Mouse (Mus musculus): ENCODE results near the gene Lix1l. TPM values are rescaled to one million over a fixed set of nuclear protein-coding genes. Genes with fewer than 3 reads are reported as not detected.

Gene Lix1l
- total RNA-seq, 1 experiment: 4.6 TPM

DNA sequence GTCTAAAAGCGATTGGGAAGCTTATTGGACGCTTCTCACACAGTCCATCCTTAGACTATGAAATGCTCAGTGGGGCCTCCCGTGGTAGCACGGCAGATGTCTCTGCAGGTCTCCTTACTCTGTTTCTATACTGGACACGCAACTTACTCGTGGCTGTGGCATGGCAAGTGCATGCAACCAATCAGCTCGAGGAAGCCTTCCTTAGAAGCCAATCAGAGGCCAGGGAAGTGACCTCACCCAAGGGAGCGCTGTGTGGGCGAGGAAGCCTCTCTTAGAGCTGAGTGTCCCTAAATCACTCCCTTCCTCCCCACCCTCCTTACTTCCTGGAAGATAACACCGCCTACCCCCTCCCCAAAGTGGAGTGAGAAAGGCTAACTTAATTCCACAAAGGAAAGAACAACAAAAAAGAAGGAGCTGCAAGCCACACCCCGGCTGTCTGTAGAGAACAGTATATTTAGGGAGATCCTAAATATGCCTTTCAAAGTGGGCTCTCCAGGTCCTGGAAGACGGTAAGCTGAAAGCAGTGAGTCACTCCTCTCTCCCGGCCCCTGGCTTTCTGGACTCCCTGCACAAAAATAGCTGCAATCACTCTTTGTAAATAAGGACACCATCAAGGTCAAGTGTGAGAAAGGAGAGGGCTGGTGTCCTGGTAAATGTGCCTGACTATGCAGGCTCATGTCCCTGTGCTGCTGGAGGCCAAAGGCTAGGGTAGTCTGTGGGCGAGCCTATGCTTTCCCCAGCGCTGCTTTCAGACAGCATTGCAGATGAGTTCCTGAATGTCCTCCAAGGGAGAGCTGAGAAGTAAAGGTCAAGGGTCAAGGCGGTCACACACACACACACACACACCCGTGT, 24.0 kb upstream of the Lix1l start, which contains the start of gene Gm16253:
Gene Gm16253 (plus strand): TSS at position 295 of the 852 bp plus-strand sequence.
- Histone ChIP-seq H3K9ac (ENCODE audit: insufficient read depth, low read depth, low read length, poor library complexity, severe bottlenecking) (peak within 1 kb of the TSS; percentile 81), H3K4me3 (ENCODE audit: insufficient read depth in 1 of 2, low read depth in 1 of 2, low read length in 2 of 2, poor library complexity in 1 of 2, severe bottlenecking in 1 of 2) (peak within 1 kb of the TSS; percentile 55 to 56), H3K27ac (ENCODE audit: insufficient read depth, low read depth, low read length, poor library complexity, severe bottlenecking) (peak within 1 kb of the TSS; percentile 100), H3K4me1 (ENCODE audit: control insufficient read depth in 2 of 2, insufficient read depth in 2 of 2, low read length in 2 of 2, poor library complexity in 1 of 2) (peaks cover 1 to 46% of the 10 kb centered on the region in 2 experiments; a peak in 3 of 4 replicates), H3K9me3 (ENCODE audit: control insufficient read depth, insufficient read depth, low read depth, low read length) (no peaks in the 10 kb centered on the region), H3K36me3 (ENCODE audit: control insufficient read depth, insufficient read depth, low read length, poor library complexity, severe bottlenecking) (no peaks in the 10 kb centered on the region)
- in situ Hi-C loops (cut with MboI; ENCODE audit: low sequenced_read_pairs in 2 of 2, unreplicated experiment in 2 of 2): no loop called here
- peak; percentile 97 for DNase-seq (ENCODE audit: low read depth, low spot score)
- TF ChIP-seq ZNF384 (IDR thresholded peaks at IDR 0.05; ENCODE audit: low read depth, low read length): no peak
- no peak for TF ChIP-seq ZC3H11A (IDR thresholded peaks at IDR 0.05; ENCODE audit: borderline replicate concordance, low read depth, low read length)
- peak; percentile 85 for TF ChIP-seq CHD2 (IDR thresholded peaks at IDR 0.05; ENCODE audit: low read depth, low read length)
- peak; percentile 65; the same call in 1 of the 2 replicates for TF ChIP-seq HCFC1 (IDR thresholded peaks at IDR 0.05; ENCODE audit: borderline replicate concordance, insufficient read depth, low read length)

DNA sequence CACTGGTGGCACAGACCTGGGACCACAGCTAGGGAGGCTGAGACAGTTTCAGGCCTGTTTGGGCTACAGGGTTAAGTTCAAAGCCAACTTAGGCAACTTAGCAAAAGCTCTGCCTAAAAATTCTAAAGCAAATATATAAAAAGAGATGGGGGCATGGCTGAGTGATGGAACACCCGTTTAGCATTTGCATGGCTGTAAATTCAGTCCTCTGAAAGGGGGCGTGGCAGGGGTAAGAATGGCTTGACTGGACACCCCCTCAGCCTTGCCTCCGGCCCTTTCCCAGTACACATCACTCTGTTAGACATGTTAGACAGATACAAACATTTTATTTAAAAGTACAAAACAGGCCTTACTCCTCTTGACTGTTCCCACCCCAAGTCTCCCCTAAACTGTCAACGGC, 23.4 kb upstream of the Lix1l start:
- TF ChIP-seq MAFK (IDR thresholded peaks at IDR 0.05; ENCODE audit: insufficient read depth, low read depth, low read length) (no peak), ZC3H11A (IDR thresholded peaks at IDR 0.05; ENCODE audit: borderline replicate concordance, low read depth, low read length) (no peak), ZNF384 (IDR thresholded peaks at IDR 0.05; ENCODE audit: low read depth, low read length) (no peak), CHD2 (IDR thresholded peaks at IDR 0.05; ENCODE audit: low read depth, low read length) (no peak), HCFC1 (IDR thresholded peaks at IDR 0.05; ENCODE audit: borderline replicate concordance, insufficient read depth, low read length) (no peak)
- H3K4me1 ChIP-seq (ENCODE audit: control insufficient read depth in 2 of 2, insufficient read depth in 2 of 2, low read length in 2 of 2, poor library complexity in 1 of 2): peaks cover 0 to 46% of the 10 kb centered on the region in 2 experiments; a peak in 3 of 4 replicates
- in situ Hi-C loops (cut with MboI; ENCODE audit: low sequenced_read_pairs in 2 of 2, unreplicated experiment in 2 of 2): no loop called here
- no peaks in the 10 kb centered on the region for H3K36me3 ChIP-seq (ENCODE audit: control insufficient read depth, insufficient read depth, low read length, poor library complexity, severe bottlenecking)
- peak overlapping the region; percentile 37 to 55 for H3K4me3 ChIP-seq (ENCODE audit: insufficient read depth in 1 of 2, low read depth in 1 of 2, low read length in 2 of 2, poor library complexity in 1 of 2, severe bottlenecking in 1 of 2)
- H3K9ac ChIP-seq (ENCODE audit: insufficient read depth, low read depth, low read length, poor library complexity, severe bottlenecking): peak overlapping the region; percentile 67
- H3K9me3 ChIP-seq (ENCODE audit: control insufficient read depth, insufficient read depth, low read depth, low read length): no peaks in the 10 kb centered on the region
- DNase-seq (ENCODE audit: low read depth, low spot score): no peak
- peak overlapping the region; percentile 100 for H3K27ac ChIP-seq (ENCODE audit: insufficient read depth, low read depth, low read length, poor library complexity, severe bottlenecking)

DNA sequence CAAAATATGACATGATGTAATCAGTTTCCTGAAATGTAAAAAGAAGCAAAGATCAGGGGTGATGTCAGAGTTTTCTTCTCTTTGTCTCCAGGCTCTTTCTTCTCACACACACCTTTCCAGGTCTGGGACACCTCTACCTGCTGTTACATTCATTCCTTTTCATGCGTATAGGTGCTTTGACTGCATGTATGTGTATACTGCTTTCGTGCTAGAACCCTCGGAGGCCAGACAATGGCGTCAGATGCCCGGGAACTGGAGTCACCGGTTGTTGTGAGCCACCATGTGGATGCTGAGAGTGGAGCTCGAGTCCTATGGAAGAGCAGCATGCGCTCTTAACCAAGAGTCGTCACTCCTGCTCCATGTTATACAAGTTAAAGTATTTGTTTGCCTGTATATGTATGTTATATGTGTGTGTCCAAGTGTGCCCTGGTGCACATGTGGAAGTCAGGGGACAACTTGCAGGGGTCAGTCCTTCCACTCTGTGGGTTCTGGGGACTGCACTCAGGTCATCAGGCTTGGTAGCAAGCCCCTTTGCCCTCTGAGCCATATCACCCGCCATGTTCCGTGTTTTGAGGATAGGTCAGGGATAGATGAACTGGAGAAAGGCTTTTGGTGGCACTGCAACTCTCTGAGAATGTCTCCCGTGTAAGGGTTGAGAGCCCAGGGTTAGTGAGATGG, 22.2 kb upstream of the Lix1l start:
- peaks cover 0 to 38% of the 10 kb centered on the region in 2 experiments; a peak in 3 of 4 replicates for H3K4me1 ChIP-seq (ENCODE audit: control insufficient read depth in 2 of 2, insufficient read depth in 2 of 2, low read length in 2 of 2, poor library complexity in 1 of 2)
- H3K36me3 ChIP-seq (ENCODE audit: control insufficient read depth, insufficient read depth, low read length, poor library complexity, severe bottlenecking): no peaks in the 10 kb centered on the region
- H3K9me3 ChIP-seq (ENCODE audit: control insufficient read depth, insufficient read depth, low read depth, low read length): no peaks in the 10 kb centered on the region
- in situ Hi-C loops (cut with MboI; ENCODE audit: low sequenced_read_pairs in 2 of 2, unreplicated experiment in 2 of 2): no loop called here
- H3K27ac ChIP-seq (ENCODE audit: insufficient read depth, low read depth, low read length, poor library complexity, severe bottlenecking): peak overlapping the region; percentile 100; the same call in 1 of the 2 replicates
- DNase-seq (ENCODE audit: low read depth, low spot score): no peak
- H3K9ac ChIP-seq (ENCODE audit: insufficient read depth, low read depth, low read length, poor library complexity, severe bottlenecking): peak overlapping the region; percentile 4; the same call in 1 of the 2 replicates
- TF ChIP-seq ZC3H11A (IDR thresholded peaks at IDR 0.05; ENCODE audit: borderline replicate concordance, low read depth, low read length) (no peak), HCFC1 (IDR thresholded peaks at IDR 0.05; ENCODE audit: borderline replicate concordance, insufficient read depth, low read length) (no peak), CHD2 (IDR thresholded peaks at IDR 0.05; ENCODE audit: low read depth, low read length) (no peak)
- H3K4me3 ChIP-seq (ENCODE audit: insufficient read depth in 1 of 2, low read depth in 1 of 2, low read length in 2 of 2, poor library complexity in 1 of 2, severe bottlenecking in 1 of 2): no peak overlapping the region

DNA sequence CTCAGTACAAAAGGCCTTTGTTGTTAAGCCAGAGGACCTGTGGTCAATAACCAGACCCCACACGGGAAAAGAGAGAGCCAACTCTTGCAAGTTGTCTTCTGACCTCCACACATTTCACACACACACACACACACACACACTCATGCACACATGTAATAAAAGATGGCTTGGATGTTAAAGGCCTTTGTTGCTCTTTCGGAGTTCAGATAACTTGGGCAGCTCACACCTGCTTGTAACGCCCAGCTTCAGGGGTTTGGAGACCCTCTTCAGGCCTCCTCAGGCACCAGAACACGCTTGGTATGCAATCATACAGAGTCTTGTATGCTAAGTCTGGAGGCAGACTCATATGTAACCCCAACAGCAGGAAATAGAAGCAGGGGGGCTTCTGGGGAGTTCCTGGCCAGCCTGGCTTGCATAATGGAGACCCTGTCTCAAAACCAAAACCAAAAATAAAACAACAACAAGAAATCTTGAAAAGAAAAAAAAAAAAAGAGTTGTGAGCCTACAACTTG, 21.7 kb upstream of the Lix1l start:
- H3K27ac ChIP-seq (ENCODE audit: insufficient read depth, low read depth, low read length, poor library complexity, severe bottlenecking): no peak overlapping the region; the same call in 1 of the 2 replicates
- H3K4me1 ChIP-seq (ENCODE audit: control insufficient read depth in 2 of 2, insufficient read depth in 2 of 2, low read length in 2 of 2, poor library complexity in 1 of 2): peaks cover 0 to 34% of the 10 kb centered on the region in 2 experiments; a peak in 3 of 4 replicates
- H3K9ac ChIP-seq (ENCODE audit: insufficient read depth, low read depth, low read length, poor library complexity, severe bottlenecking): no peak overlapping the region; the same call in 1 of the 2 replicates
- TF ChIP-seq HCFC1 (IDR thresholded peaks at IDR 0.05; ENCODE audit: borderline replicate concordance, insufficient read depth, low read length): no peak
- TF ChIP-seq ZC3H11A (IDR thresholded peaks at IDR 0.05; ENCODE audit: borderline replicate concordance, low read depth, low read length): no peak
- no peak for TF ChIP-seq CHD2 (IDR thresholded peaks at IDR 0.05; ENCODE audit: low read depth, low read length)
- no peak for TF ChIP-seq MAFK (IDR thresholded peaks at IDR 0.05; ENCODE audit: insufficient read depth, low read depth, low read length)
- TF ChIP-seq ZNF384 (IDR thresholded peaks at IDR 0.05; ENCODE audit: low read depth, low read length): no peak
- in situ Hi-C loops (cut with MboI; ENCODE audit: low sequenced_read_pairs in 2 of 2, unreplicated experiment in 2 of 2): no loop called here
- no peak overlapping the region for H3K4me3 ChIP-seq (ENCODE audit: insufficient read depth in 1 of 2, low read depth in 1 of 2, low read length in 2 of 2, poor library complexity in 1 of 2, severe bottlenecking in 1 of 2)
- no peaks in the 10 kb centered on the region for H3K9me3 ChIP-seq (ENCODE audit: control insufficient read depth, insufficient read depth, low read depth, low read length)
- DNase-seq (ENCODE audit: low read depth, low spot score): no peak
- no peaks in the 10 kb centered on the region for H3K36me3 ChIP-seq (ENCODE audit: control insufficient read depth, insufficient read depth, low read length, poor library complexity, severe bottlenecking)

All from ES-E14 (cell line).